Mouse (Mus musculus): ENCODE data around the gene Folr1.

GRCm38 (mm10) chr7:101870629-101871028 is at the start of gene Folr1:
- TF ChIP-seq CTCF (IDR thresholded peaks at IDR 0.05; ENCODE audit: borderline replicate concordance, control insufficient read depth, extremely low read depth, insufficient read depth, low read length, poor library complexity) (no peak), POLR2A (IDR thresholded peaks at IDR 0.05; ENCODE audit: control insufficient read depth, extremely low read depth, insufficient read depth, low read length, poor library complexity) (no peak)
